Mouse (Mus musculus): Measurements from ENCODE around the gene Chil5. TPM values are rescaled to one million over a fixed set of nuclear protein-coding genes. Genes with fewer than 3 reads are reported as not detected.
"Not testable (repeated sequence)": the region's sequence is repeated elsewhere in the genome, so short reads cannot be mapped to it uniquely, and the experiment has no call there.

The Chil5 gene
- polyA plus RNA-seq (2011; ENCODE audit: insufficient read length, low read depth, missing spikeins): not detected in 2 replicates

DNA sequence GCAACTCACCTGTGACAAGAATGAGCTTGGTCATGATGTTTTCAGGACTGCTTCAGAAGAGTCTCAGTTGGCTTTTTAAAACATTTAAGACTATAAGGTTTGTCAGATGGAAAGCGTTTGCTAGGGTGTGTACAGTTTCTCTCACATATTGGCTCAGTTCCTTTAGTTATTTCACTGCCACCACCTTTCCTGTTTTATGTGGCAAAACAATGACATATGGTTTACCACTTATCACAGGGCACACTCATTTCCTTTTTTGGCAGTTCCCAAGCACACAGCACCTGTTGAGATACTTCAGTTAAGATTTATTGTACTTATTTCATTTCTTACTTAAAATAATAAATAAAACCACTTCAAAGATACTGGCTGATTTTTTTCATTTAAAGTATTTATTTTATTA lies at the start of gene Chil5:
Gene Chil5, minus strand, starts transcription at position 34 of the 400 bp plus-strand sequence.
- TF ChIP-seq CTCF (IDR thresholded peaks at IDR 0.05; ENCODE audit: borderline replicate concordance, insufficient read depth, low read length) (no peak), POLR2A (IDR thresholded peaks at IDR 0.05; ENCODE audit: low read depth, low read length) (no peak)
- Histone ChIP-seq H3K4me1 (ENCODE audit: control insufficient read depth, insufficient read depth, low read length) (no peaks in the 10 kb centered on the region), H3K27ac (ENCODE audit: insufficient read depth, low read length) (no peak within 1 kb of the TSS), H3K4me3 (ENCODE audit: insufficient read depth, low read length) (no peak within 1 kb of the TSS)

- TF ChIP-seq CTCF (IDR thresholded peaks at IDR 0.05; ENCODE audit: borderline replicate concordance, insufficient read depth, low read length): no peak
- TF ChIP-seq POLR2A (IDR thresholded peaks at IDR 0.05; ENCODE audit: low read depth, low read length): no peak
- H3K4me3 ChIP-seq (ENCODE audit: insufficient read depth, low read length): no peak overlapping the region
- H3K4me1 ChIP-seq (ENCODE audit: control insufficient read depth, insufficient read depth, low read length): no peaks in the 10 kb centered on the region
- no peak overlapping the region for H3K27ac ChIP-seq (ENCODE audit: insufficient read depth, low read length)
Observed at GRCm38 (mm10) chr3:106074824-106075223, 42.2 kb upstream of the Chil5 start.

GRCm38 (mm10) chr3:106070994-106071393 lies 38.4 kb upstream of the Chil5 start:
- H3K27ac ChIP-seq (ENCODE audit: insufficient read depth, low read length): no peak overlapping the region
- H3K4me3 ChIP-seq (ENCODE audit: insufficient read depth, low read length): no peak overlapping the region
- H3K4me1 ChIP-seq (ENCODE audit: control insufficient read depth, insufficient read depth, low read length): no peaks in the 10 kb centered on the region
- TF ChIP-seq CTCF (IDR thresholded peaks at IDR 0.05; ENCODE audit: borderline replicate concordance, insufficient read depth, low read length) (no peak), POLR2A (IDR thresholded peaks at IDR 0.05; ENCODE audit: low read depth, low read length) (no peak)

DNA sequence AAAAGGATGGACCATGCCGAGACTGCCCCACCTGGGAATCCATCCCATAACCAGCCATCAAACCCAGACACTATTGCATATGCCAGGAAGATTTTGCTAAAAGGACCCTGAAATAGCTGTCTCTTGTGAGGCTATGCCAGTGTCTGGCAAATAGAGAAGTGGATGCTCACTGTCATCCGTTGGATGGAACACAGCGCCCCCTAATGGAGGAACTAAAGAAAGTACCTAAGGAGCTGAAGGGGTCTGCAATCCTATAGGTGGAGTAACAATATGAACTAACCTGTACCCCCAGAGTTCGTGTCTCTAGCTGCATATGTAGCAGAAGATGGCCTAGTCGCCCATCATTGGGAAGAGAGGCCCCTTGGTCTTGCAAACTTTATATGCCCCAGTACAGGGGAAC lies 35.1 kb upstream of the Chil5 start:
- not testable (repeated sequence) for H3K4me1 ChIP-seq (ENCODE audit: control insufficient read depth, insufficient read depth, low read length); H3K27ac ChIP-seq (ENCODE audit: insufficient read depth, low read length); H3K4me3 ChIP-seq (ENCODE audit: insufficient read depth, low read length)

DNA sequence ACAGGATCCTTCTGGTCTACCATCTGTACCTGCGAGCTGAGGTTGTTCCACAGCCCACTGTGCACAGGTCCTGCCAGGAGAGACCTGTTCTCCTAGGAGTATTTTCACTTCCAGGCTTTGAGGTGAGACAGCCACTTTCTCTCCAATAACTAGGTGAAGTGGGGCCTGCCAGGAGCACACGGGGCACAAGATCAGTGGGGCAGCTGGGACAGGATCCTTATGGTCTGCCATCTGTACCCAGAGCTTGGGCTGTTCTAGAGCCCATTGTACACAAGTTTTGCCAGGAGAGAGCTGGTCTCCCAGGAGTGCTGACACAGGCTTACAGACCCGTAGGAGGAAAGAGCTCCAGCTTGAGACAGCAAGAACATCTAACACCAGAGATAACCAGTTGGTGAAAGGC lies 25.4 kb upstream of the Chil5 start:
- no peak overlapping the region for H3K27ac ChIP-seq (ENCODE audit: insufficient read depth, low read length)
- no peaks in the 10 kb centered on the region for H3K4me1 ChIP-seq (ENCODE audit: control insufficient read depth, insufficient read depth, low read length)
- TF ChIP-seq POLR2A (IDR thresholded peaks at IDR 0.05; ENCODE audit: low read depth, low read length) (no peak), CTCF (IDR thresholded peaks at IDR 0.05; ENCODE audit: borderline replicate concordance, insufficient read depth, low read length) (no peak)
- no peak overlapping the region for H3K4me3 ChIP-seq (ENCODE audit: insufficient read depth, low read length)

DNA sequence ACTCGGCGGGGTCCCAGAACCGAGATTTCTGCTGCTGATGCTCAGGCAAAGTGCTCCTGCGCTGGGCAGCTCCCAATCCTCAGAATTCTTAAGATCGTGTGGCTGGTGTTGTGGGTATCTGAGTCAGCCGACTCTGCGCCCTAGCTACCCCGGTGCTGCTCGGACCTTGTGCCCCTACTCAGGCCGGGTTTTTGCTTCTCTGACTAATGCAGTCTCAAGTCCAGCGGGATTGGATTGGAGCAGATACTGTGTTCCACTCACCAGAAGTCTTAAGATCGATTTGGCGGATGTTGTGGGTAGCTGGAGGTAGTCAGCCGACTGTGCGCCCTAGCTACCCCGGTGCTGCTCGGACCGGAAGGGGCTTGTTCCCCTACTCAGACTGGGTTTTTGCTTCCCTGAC lies 19.3 kb upstream of the Chil5 start:
- no peak overlapping the region for H3K4me3 ChIP-seq (ENCODE audit: insufficient read depth, low read length)
- no peak for TF ChIP-seq CTCF (IDR thresholded peaks at IDR 0.05; ENCODE audit: borderline replicate concordance, insufficient read depth, low read length)
- TF ChIP-seq POLR2A (IDR thresholded peaks at IDR 0.05; ENCODE audit: low read depth, low read length): no peak

GRCm38 (mm10) chr3:106040306-106040705 lies 7.7 kb upstream of the Chil5 start:
- no peak for TF ChIP-seq CTCF (IDR thresholded peaks at IDR 0.05; ENCODE audit: borderline replicate concordance, insufficient read depth, low read length)
- H3K27ac ChIP-seq (ENCODE audit: insufficient read depth, low read length): no peak overlapping the region
- H3K4me1 ChIP-seq (ENCODE audit: control insufficient read depth, insufficient read depth, low read length): no peaks in the 10 kb centered on the region
- H3K4me3 ChIP-seq (ENCODE audit: insufficient read depth, low read length): no peak overlapping the region

More for the DNA sequence above, 19.3 kb upstream of the Chil5 start:
- Histone ChIP-seq H3K27ac (ENCODE audit: insufficient read depth, low read length) (no peak overlapping the region), H3K4me1 (ENCODE audit: control insufficient read depth, insufficient read depth, low read length) (no peaks in the 10 kb centered on the region)

- no peak overlapping the region for H3K4me3 ChIP-seq (ENCODE audit: insufficient read depth, low read length)
- H3K4me1 ChIP-seq (ENCODE audit: control insufficient read depth, insufficient read depth, low read length): no peaks in the 10 kb centered on the region
- H3K27ac ChIP-seq (ENCODE audit: insufficient read depth, low read length): no peak overlapping the region
- TF ChIP-seq POLR2A (IDR thresholded peaks at IDR 0.05; ENCODE audit: low read depth, low read length): no peak
- TF ChIP-seq CTCF (IDR thresholded peaks at IDR 0.05; ENCODE audit: borderline replicate concordance, insufficient read depth, low read length): no peak
Observed at GRCm38 (mm10) chr3:106024135-106024534, 8.5 kb downstream of the Chil5 start.

DNA sequence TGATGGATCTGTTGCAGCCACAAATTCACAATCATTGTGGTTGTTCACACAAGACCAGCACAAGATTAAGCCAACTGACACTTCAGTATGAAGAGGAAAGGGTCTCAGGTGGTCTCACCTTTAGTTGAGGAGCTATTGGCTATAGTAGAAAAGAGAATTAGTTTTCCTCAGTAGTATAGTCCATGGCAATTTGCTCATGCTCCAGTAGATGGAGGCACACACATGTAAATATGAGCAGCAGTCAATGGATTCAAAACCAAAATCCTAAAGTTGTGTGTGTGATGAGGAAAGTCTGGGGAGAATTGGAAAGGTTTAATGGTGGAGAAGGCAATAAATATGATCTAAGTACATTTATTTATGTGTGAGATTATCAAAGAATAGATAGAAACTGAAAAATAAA lies 10.8 kb downstream of the Chil5 start:
- Histone ChIP-seq H3K27ac (ENCODE audit: insufficient read depth, low read length) (no peak overlapping the region), H3K4me3 (ENCODE audit: insufficient read depth, low read length) (no peak overlapping the region), H3K4me1 (ENCODE audit: control insufficient read depth, insufficient read depth, low read length) (no peaks in the 10 kb centered on the region)
- no peak for TF ChIP-seq CTCF (IDR thresholded peaks at IDR 0.05; ENCODE audit: borderline replicate concordance, insufficient read depth, low read length)

GRCm38 (mm10) chr3:106014546-106014945 lies 18.1 kb downstream of the Chil5 start, which contains the start of gene Pifo:
Pifo (minus strand) TSS chr3:106014646.
- Histone ChIP-seq H3K4me1 (ENCODE audit: control insufficient read depth, insufficient read depth, low read length) (no peaks in the 10 kb centered on the region), H3K27ac (ENCODE audit: insufficient read depth, low read length) (no peak within 1 kb of the TSS), H3K4me3 (ENCODE audit: insufficient read depth, low read length) (no peak within 1 kb of the TSS)
- TF ChIP-seq POLR2A (IDR thresholded peaks at IDR 0.05; ENCODE audit: low read depth, low read length): no peak
- TF ChIP-seq CTCF (IDR thresholded peaks at IDR 0.05; ENCODE audit: borderline replicate concordance, insufficient read depth, low read length): no peak

DNA sequence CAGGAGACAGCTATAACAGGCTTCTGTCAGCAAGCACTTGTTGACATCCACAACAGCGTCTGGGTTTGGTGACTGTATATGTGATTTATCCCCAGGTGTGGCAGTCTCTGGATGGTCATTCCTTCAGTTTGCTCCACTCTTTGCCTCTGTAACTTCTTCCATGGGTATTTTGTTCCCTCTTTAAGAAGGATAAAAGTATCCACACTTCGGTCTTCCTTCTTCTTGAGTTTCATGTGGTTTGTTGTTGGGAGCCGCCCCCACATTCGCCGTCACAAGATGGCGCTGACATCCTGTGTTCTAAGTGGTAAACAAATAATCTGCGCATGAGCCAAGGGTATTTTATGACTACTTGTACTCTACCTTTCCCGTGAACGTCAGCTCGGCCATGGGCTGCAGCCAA lies 29.3 kb downstream of the Chil5 start:
- not testable (repeated sequence) for H3K27ac ChIP-seq (ENCODE audit: insufficient read depth, low read length); H3K4me3 ChIP-seq (ENCODE audit: insufficient read depth, low read length); H3K4me1 ChIP-seq (ENCODE audit: control insufficient read depth, insufficient read depth, low read length)
